Mouse (Mus musculus) embryonic facial prominence, embryonic 10.5 days (tissue): Measurements from ENCODE around the gene Tnfsf13. TPM values are rescaled to one million over a fixed set of nuclear protein-coding genes. Genes with fewer than 3 reads are reported as not detected.

Experiments
- DNase-seq: peaks from one replicate; pipeline ENCODE4 v3.0.0-alpha.2; 2017; ENCODE audit warnings: low spot score
- H3K27ac ChIP-seq: fragments of 300-500 bp; sonication (generic); replicated peaks from 2 replicates; pipeline ENCODE4 v1.5.1; 2016; ENCODE audit warnings: mild to moderate bottlenecking
- H3K27me3 ChIP-seq: fragments of 300-500 bp; sonication (generic); replicated peaks from 2 replicates; pipeline ENCODE4 v1.6.1; 2016; ENCODE audit warnings: low read depth, mild to moderate bottlenecking; ENCODE audit not compliant: poor library complexity, severe bottlenecking
- H3K36me3 ChIP-seq: fragments of 300-500 bp; sonication (generic); replicated peaks from 2 replicates; pipeline ENCODE4 v1.6.1; 2016; ENCODE audit warnings: mild to moderate bottlenecking, moderate library complexity
- H3K4me1 ChIP-seq: fragments of 300-500 bp; sonication (generic); 2 replicates; pipeline ENCODE4 v1.6.1; 2016
- H3K4me3 ChIP-seq: fragments of 300-500 bp; sonication (generic); 2 replicates; pipeline ENCODE4 v1.5.1; 2016; ENCODE audit warnings: mild to moderate bottlenecking, moderate library complexity
- H3K9me3 ChIP-seq: fragments of 300-500 bp; sonication (generic); 2 replicates; pipeline ENCODE4 v1.6.1; 2016; ENCODE audit warnings: mild to moderate bottlenecking
- WGBS: fragments of 180-500 bp; shearing (Covaris S2); methylation state at CpG from one replicate; pipeline ENCODE4 v1.1.7; 2016; 5-methylcytosine and 5-hydroxymethylcytosine counted together
- polyA plus RNA-seq: library from polyadenylated mRNA; unstranded; fragments of >200 nt; fragmentation: Nextera tagmentation; extraction: Ambion mirVana; gene quantifications from 2 replicates; pipeline ENCODE4 v1.2.1, GENCODE M21; 2016

The Tnfsf13 gene
- polyA plus RNA-seq, 1 experiment from 2014 or later, result not detected

DNA sequence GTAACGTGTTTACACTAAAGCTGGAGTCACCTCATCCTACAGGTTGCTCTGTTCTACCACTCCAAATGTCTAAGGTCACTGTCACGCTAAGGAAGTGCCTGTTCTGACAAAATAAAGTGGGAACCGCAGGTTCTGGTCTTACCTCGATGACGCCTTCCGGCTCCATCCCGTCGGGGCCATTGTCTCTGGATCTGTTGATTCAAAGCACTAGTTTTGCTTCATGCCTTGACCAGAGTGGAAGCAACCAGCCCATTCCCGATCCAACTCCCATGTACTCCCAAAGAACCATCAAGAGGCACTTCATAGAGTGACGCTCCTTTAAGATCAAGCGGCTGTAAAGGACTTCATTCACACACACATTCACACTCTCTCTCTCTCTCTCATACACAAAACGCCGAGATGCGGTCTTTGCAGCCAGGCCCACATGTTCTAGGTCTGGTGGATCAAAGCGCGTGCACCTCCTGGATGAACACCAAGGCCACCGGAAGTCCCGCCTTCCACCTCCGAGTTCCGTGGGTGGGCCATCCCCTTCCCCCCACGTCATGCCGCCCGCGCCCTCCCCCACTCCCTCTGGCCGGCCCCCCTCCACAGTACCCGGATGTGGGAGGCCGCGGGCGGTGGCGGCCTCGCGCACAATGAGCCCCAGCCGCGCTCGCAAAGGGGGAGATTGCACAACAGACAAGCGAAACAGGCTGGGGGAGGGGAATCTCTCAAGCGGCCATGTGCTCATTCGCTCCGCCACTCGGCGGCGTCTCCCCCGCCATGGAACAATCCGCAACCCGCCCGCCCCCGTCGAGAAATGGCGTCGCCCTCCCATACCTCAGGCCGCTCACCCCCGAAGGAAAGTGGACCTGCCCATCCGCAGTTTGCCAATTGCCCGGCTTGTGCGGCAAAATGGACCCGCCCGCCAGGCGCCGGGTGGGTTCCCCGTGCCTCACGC lies 14.5 kb downstream of the Tnfsf13 start:
- peak; percentile 96 for DNase-seq
- WGBS, result 1% methylated on average over 61 of the region's 61 CpGs
- peak overlapping the region; percentile 98 for H3K27ac ChIP-seq
- H3K27me3 ChIP-seq, result no peaks in the 10 kb centered on the region
- peaks cover 32% of the 10 kb centered on the region for H3K4me1 ChIP-seq
- H3K36me3 ChIP-seq, result peaks cover 86% of the 10 kb centered on the region
- no peaks in the 10 kb centered on the region for H3K9me3 ChIP-seq
- peak overlapping the region; percentile 93 for H3K4me3 ChIP-seq

DNA sequence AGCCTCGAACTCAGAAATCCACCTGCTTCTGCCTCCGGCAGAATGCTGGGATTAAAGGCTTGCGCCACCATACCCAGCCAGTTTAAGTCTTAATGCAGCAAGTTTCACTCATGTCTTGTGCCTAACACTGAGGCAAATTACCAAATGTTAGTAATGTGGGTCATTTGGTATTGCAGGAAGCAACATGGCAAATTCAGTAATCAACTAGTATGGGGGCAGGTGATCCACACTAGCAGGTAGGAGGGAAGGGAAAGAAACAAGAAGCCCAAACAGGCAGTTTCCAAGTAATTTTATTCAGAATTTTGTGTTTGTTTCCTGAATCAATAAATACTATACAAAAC lies 18.9 kb downstream of the Tnfsf13 start:
- peaks cover 84% of the 10 kb centered on the region for H3K36me3 ChIP-seq
- no peaks in the 10 kb centered on the region for H3K9me3 ChIP-seq
- H3K4me3 ChIP-seq, result peak overlapping the region; percentile 26; the same call in 1 of the 2 replicates
- no peaks in the 10 kb centered on the region for H3K27me3 ChIP-seq
- no peak for DNase-seq
- peaks cover 36% of the 10 kb centered on the region for H3K4me1 ChIP-seq
- WGBS, result 91% methylated on average over 3 of the region's 3 CpGs
- H3K27ac ChIP-seq, result no peak overlapping the region

DNA sequence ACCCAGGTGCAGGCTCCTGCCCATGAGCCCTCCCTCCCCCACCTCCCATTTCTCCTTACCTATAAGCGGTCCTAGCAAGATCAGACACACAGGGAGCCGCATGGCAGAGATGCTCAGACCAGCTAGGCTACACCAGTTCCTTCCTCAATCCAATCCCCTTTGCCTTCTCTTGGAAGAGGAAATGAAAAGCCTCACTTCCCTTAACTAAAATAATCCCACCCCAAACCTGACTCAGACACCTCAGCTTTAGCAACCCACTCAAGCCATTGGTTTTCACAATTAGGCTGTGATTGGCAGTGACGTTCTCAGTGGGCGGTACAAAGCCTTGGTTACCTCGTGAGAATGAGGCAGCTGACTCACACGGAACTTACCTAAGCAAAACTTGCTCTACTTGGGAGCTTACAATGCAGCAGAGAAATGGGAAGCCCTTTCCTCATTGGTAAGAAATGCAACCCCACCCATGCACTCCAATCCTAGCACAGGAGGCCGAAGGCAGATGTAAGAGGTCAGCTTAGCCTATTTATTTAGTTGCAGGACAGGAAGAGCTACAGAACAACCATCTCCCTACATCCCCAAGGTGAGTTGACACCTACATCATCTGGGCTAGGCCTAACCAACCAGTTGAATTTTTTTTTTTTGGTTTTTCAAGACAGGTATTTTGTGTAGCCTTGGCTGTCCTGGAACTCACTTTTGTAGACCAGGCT lies 19.5 kb downstream of the Tnfsf13 start, which contains the start of gene Cd68:
TSS of gene Cd68 (minus strand) at position 193 of the 704 bp plus-strand sequence.
- Histone ChIP-seq H3K9me3 (no peaks in the 10 kb centered on the region), H3K4me3 (peak within 1 kb of the TSS; percentile 26), H3K4me1 (peaks cover 41% of the 10 kb centered on the region), H3K36me3 (peaks cover 79% of the 10 kb centered on the region), H3K27ac (0 out of 2 replicates have a peak within 1 kb of the TSS, but pooled peaks have one; percentile 3), H3K27me3 (no peaks in the 10 kb centered on the region)
- 32% methylated on average over 7 of the region's 7 CpGs for WGBS
- DNase-seq, result peak; percentile 34

DNA sequence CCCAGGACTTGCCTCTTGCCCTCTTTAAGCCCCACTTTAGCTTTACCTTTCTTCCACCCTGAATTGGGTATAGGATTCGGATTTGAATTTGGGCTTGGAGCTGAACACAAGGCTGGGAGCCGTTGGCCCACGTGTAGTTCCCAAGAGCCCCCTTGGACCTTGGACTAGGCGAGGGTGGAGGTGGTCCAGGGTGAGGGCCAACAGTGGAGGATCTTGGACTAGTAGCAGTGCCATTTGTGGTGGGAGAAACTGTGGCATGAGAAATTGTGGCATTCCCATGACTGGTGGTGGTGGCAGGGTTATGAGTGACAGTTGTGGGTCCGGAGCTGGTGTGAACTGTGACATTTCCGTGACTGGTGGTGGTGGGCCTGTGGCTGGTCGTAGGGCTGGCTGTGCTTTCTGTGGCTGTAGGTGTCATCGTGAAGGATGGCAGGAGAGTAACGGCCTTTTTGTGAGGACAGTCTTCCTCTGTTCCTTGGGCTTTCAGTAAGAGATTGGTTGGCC lies 20.1 kb downstream of the Tnfsf13 start:
- peak; percentile 30 for DNase-seq
- 80% methylated on average over 9 of the region's 9 CpGs for WGBS
- Histone ChIP-seq H3K4me1 (peaks cover 42% of the 10 kb centered on the region), H3K27me3 (no peaks in the 10 kb centered on the region), H3K27ac (0 out of 2 replicates have a peak overlapping the region, but pooled peaks have one; percentile 3), H3K9me3 (no peaks in the 10 kb centered on the region), H3K4me3 (peak overlapping the region; percentile 26), H3K36me3 (peaks cover 73% of the 10 kb centered on the region)

DNA sequence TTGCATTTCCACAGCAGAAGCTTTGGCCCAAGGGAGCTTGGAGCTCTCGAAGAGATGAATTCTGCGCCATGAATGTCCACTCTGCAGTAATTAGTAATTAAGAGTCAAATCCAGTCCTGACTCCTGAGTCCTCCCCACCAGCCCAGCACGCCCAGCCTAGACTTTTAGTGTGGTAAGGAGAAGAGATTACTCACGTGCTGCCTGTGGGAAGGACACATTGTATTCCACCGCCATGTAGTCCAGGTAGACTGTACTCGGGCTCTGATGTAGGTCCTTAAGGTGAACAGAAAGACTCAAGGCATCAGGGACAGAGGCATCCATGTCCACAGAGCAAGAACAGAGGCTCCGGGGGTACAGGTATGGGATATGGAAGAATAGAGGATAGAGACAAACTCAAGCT lies 20.7 kb downstream of the Tnfsf13 start:
- WGBS, result 96% methylated on average over 7 of the region's 7 CpGs
- no peaks in the 10 kb centered on the region for H3K27me3 ChIP-seq
- peak overlapping the region; percentile 26; the same call in 1 of the 2 replicates for H3K4me3 ChIP-seq
- H3K36me3 ChIP-seq, result peaks cover 72% of the 10 kb centered on the region
- H3K27ac ChIP-seq, result no peak overlapping the region; the same call in 1 of the 2 replicates
- H3K4me1 ChIP-seq, result peaks cover 35% of the 10 kb centered on the region
- H3K9me3 ChIP-seq, result no peaks in the 10 kb centered on the region
- no peak for DNase-seq

DNA sequence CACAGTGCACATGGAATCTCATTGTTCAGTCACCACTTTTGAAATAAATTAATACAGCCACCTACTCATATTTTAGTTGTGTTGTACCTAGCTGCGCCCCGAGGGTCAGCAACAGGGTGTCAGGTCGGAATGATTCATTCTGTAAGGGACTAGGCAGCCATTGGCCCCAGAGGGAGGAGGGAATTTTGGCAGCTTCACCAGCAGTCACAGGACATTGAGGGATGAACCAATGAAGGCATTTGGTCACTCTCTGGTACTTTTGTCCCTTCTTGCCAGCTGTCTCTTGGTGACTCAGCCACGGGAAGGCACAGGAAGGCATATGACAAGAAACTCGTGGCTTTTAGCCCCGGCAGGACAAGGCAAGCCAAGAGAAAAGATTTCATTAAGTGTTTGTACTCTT lies 21.8 kb downstream of the Tnfsf13 start:
- Histone ChIP-seq H3K9me3 (no peaks in the 10 kb centered on the region), H3K27me3 (no peaks in the 10 kb centered on the region), H3K36me3 (peaks cover 72% of the 10 kb centered on the region), H3K4me3 (peak overlapping the region; percentile 65; the same call in 1 of the 2 replicates), H3K27ac (peak overlapping the region; percentile 97; the same call in 1 of the 2 replicates), H3K4me1 (peaks cover 27% of the 10 kb centered on the region)
- WGBS, result 86% methylated on average over 6 of the region's 6 CpGs
- DNase-seq, result no peak

DNA sequence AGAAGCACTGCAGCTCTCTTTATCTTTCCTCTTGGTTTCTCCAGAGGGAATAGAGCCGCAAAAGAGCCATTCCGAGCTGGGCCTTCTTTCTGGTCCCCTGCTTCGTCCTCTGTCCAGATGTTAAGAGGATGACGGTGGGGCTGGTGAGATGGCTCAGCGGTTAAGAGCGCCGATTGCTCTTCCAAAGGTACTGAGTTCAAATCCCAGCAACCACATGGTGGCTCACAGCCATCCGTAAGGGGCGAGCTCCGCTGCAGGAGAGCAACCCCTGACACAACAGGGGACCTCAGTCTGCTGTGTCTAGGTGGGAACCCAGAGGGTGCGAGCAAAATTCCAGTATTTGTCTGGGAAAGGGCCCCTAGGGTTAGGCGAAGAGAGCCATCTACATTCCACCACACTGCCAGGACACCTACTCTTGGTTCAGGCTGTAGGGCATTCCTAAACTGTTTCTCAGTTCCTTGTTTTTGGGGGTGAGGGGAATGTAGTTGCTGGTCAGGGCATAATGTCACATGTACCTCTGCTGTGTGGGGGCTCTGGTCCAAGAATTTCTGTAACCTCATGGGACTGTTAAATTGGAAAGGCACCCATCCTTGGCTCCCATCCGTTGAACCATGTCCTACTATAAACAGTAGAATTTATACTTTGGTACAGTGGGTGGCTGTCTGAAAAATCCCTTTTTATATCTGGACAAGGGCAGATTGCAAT lies 22.5 kb downstream of the Tnfsf13 start:
- no peaks in the 10 kb centered on the region for H3K9me3 ChIP-seq
- DNase-seq, result no peak
- peaks cover 25% of the 10 kb centered on the region for H3K4me1 ChIP-seq
- 70% methylated on average over 13 of the region's 13 CpGs for WGBS
- peak overlapping the region; percentile 65 for H3K4me3 ChIP-seq
- peaks cover 72% of the 10 kb centered on the region for H3K36me3 ChIP-seq
- H3K27ac ChIP-seq, result peak overlapping the region; percentile 97
- H3K27me3 ChIP-seq, result no peaks in the 10 kb centered on the region

DNA sequence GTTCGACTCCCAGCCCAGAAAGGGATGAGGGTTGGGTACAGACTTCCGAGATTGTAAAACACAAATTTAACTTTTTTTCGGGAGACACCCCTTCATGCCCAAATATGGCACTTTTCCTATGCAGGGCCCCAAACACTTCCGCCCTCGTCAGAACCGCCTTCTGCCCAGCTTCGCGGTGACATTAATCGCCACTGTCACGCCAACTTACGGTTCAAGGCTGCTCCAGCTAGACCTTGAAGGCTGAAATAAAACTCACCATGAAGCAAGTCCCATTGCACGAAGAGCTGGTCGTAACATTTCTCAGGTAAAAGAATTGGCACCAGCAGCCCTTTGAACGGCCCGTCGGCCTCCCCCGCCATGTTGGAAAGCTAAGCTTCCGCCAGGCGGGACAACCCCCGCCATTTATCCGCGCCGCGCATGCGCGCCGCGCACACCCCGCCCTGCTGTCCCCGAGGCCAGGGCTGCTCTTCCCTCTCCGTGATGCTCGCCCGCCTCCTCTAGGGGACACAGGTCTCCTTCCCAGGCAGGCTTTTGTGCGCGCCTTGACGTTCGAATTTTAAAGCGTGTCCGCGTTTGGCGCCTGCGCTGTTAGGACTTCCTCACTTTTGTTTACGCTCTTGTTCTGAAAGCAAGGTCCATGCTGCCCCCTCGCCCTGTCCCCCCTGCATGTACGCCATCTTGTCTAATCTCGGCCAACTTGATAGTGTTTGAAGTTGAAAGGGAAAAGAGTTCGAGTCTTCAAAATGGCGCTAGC lies 23.2 kb downstream of the Tnfsf13 start, which contains the start of gene Mpdu1:
TSS of gene Mpdu1 (minus strand) at position 430 of the 754 bp plus-strand sequence.
- WGBS, result under 1% methylated on average over 48 of the region's 48 CpGs
- H3K36me3 ChIP-seq, result peaks cover 72% of the 10 kb centered on the region
- H3K9me3 ChIP-seq, result no peaks in the 10 kb centered on the region
- DNase-seq, result peak; percentile 97
- peaks cover 25% of the 10 kb centered on the region for H3K4me1 ChIP-seq
- peak within 1 kb of the TSS; percentile 97 for H3K27ac ChIP-seq
- H3K4me3 ChIP-seq, result peak within 1 kb of the TSS; percentile 65
- H3K27me3 ChIP-seq, result no peaks in the 10 kb centered on the region

DNA sequence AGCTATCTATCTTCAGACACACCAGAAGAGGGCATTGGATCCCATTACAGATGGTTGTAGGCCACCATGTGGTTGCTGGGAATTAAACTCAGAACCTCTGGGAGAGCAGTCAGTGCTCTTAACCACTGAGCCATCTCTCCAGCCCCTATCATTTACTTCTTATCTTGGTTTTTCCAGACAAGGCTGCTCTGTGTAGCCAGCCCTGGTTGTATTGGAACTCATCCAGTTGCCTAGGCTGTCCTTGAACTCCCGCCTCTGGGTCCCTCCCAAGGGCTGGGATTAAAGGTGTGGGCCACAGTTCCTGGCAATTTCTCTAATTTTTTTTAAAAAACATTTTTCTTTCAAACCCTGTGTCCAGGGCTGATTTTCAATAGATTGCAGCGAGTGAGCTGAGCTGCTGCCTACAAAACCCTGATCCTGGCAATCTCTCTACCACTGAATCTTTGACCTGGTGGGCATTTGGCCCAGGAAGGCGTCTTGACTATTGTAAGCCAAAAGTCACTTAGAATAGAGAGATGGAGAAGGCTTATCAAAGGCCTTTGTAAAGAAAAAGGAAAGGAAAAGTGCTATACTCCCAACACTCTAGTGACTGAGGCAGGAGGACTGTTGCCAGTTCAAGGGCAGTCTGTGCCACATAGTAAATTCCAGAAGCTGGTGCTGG lies 24.2 kb downstream of the Tnfsf13 start:
- no peak for DNase-seq
- peak overlapping the region; percentile 97 for H3K27ac ChIP-seq
- peaks cover 33% of the 10 kb centered on the region for H3K4me1 ChIP-seq
- H3K36me3 ChIP-seq, result peaks cover 74% of the 10 kb centered on the region
- no peaks in the 10 kb centered on the region for H3K9me3 ChIP-seq
- H3K4me3 ChIP-seq, result peak overlapping the region; percentile 65
- 86% methylated on average over 3 of the region's 3 CpGs for WGBS
- H3K27me3 ChIP-seq, result no peaks in the 10 kb centered on the region

DNA sequence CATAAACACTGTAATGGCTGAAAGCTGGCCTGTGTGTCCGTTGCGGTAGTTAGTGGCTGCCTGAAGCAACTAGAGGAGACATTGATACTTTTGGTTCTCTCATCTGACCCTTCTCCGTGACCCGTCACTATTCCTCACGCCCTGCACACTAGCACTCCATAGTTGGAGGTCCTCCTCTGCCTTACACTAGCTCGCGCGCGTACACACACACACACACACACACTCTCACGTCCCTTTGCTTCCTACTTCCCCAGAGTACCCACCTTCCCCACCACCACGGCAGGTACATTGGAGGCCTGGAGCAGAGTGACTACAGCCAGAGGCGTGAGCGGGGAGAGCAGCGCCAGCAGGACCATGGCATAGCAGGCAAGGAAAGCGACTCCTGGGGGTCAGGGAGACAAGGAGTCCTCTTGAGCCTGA lies 28.1 kb downstream of the Tnfsf13 start:
- Histone ChIP-seq H3K4me1 (peaks cover 54% of the 10 kb centered on the region), H3K9me3 (no peaks in the 10 kb centered on the region), H3K27me3 (no peaks in the 10 kb centered on the region), H3K36me3 (peaks cover 74% of the 10 kb centered on the region), H3K27ac (no peak overlapping the region), H3K4me3 (0 out of 2 replicates have a peak overlapping the region, but pooled peaks have one; percentile 11)
- no peak for DNase-seq
- 83% methylated on average over 15 of the region's 15 CpGs for WGBS
